Mouse (Mus musculus) lung, embryonic 14.5 days (tissue): ENCODE measurements around the gene Hspa14. TPM values are rescaled to one million over a fixed set of nuclear protein-coding genes. Genes with fewer than 3 reads are reported as not detected.

Experiments used
- ATAC-seq: fragments of 200-750 bp; cut with Nextera tagmentation; 2 replicates; pipeline ENCODE4 v1.8.0; 2017; ENCODE audit warnings: mild to moderate bottlenecking, moderate TSS enrichment, moderate library complexity; ENCODE audit not compliant: insufficient read depth
- DNase-seq: peaks from one replicate; pipeline ENCODE4 v3.0.0-alpha.2; 2015
- H3K27ac ChIP-seq: fragments of 300-500 bp; sonication (generic); 2 replicates; pipeline ENCODE4 v1.5.1; 2014; ENCODE audit warnings: low read depth, mild to moderate bottlenecking, moderate library complexity
- H3K27me3 ChIP-seq: fragments of 300-500 bp; sonication (generic); 2 replicates; pipeline ENCODE4 v1.6.1; 2014; ENCODE audit warnings: low read length, control low read depth; ENCODE audit not compliant: insufficient read depth
- H3K36me3 ChIP-seq: fragments of 300-500 bp; sonication (generic); 2 replicates; pipeline ENCODE4 v1.6.1; 2014; ENCODE audit warnings: control low read depth; ENCODE audit not compliant: insufficient read depth
- H3K4me1 ChIP-seq: fragments of 300-500 bp; sonication (generic); 2 replicates; pipeline ENCODE4 v1.6.1; 2014; ENCODE audit warnings: antibody characterized with exemption, control low read depth; ENCODE audit not compliant: insufficient read depth
- H3K4me2 ChIP-seq: fragments of 300-500 bp; sonication (generic); 2 replicates; pipeline ENCODE4 v1.6.1; 2014; ENCODE audit warnings: mild to moderate bottlenecking
- H3K4me3 ChIP-seq: fragments of 300-500 bp; sonication (generic); 2 replicates; pipeline ENCODE4 v1.5.1; 2014; ENCODE audit warnings: low read depth, low read length
- H3K9ac ChIP-seq: fragments of 300-500 bp; sonication (generic); 2 replicates; pipeline ENCODE4 v1.6.1; 2014
- H3K9me3 ChIP-seq: fragments of 300-500 bp; sonication (generic); 2 replicates; pipeline ENCODE4 v1.6.1; 2016; ENCODE audit warnings: low read depth, low read length, control low read depth
- CTCF ChIP-seq: IDR thresholded peaks from 2 replicates; pipeline ENCODE4 v1.5.1; 2016; ENCODE audit warnings: antibody characterized with exemption, low read depth
- WGBS: fragments of 180-500 bp; shearing (Covaris S2); extraction: QIAGEN DNeasy Blood & Tissue Kit; methylation state at CpG from one replicate; pipeline ENCODE4 v1.1.7; 2014; 5-methylcytosine and 5-hydroxymethylcytosine counted together
- polyA plus RNA-seq: library from polyadenylated mRNA; unstranded; fragments of >200 nt; fragmentation: Nextera tagmentation; extraction: Ambion mirVana; gene quantifications from 2 replicates; pipeline ENCODE4 v1.2.1, GENCODE M21; 2014

Hspa14 gene
- polyA plus RNA-seq, 1 experiment from 2014 or later: 128 TPM

- Histone ChIP-seq H3K36me3 (peaks cover 38% of the 10 kb centered on the region), H3K27ac (peak overlapping the region; percentile 87), H3K27me3 (no peaks in the 10 kb centered on the region), H3K4me1 (no peaks in the 10 kb centered on the region), H3K4me3 (peak overlapping the region; percentile 85), H3K9ac (peak overlapping the region; percentile 90), H3K9me3 (no peaks in the 10 kb centered on the region), H3K4me2 (peak overlapping the region; percentile 88)
- under 1% methylated on average over 15 of the region's 15 CpGs for WGBS
- ATAC-seq (no peak), DNase-seq (peak; percentile 70)
- no peak for TF ChIP-seq CTCF
Measured at GRCm38 (mm10) chr2:3512076-3512475, 538 bp downstream of the Hspa14 start.

GRCm38 (mm10) chr2:3500886-3501285 is 11.7 kb downstream of the Hspa14 start:
- no peak for TF ChIP-seq CTCF
- H3K27ac ChIP-seq: no peak overlapping the region
- no peak for DNase-seq
- no peaks in the 10 kb centered on the region for H3K9me3 ChIP-seq
- H3K9ac ChIP-seq: no peak overlapping the region
- 92% methylated on average over 5 of the region's 5 CpGs for WGBS
- H3K36me3 ChIP-seq: peaks cover 75% of the 10 kb centered on the region
- no peak for ATAC-seq
- no peak overlapping the region for H3K4me3 ChIP-seq
- no peaks in the 10 kb centered on the region for H3K27me3 ChIP-seq
- no peak overlapping the region for H3K4me2 ChIP-seq
- H3K4me1 ChIP-seq: no peaks in the 10 kb centered on the region

- Histone ChIP-seq H3K9me3 (no peaks in the 10 kb centered on the region), H3K4me2 (no peak overlapping the region), H3K27me3 (no peaks in the 10 kb centered on the region), H3K9ac (no peak overlapping the region), H3K4me1 (no peaks in the 10 kb centered on the region), H3K4me3 (no peak overlapping the region), H3K27ac (no peak overlapping the region), H3K36me3 (peaks cover 74% of the 10 kb centered on the region)
- WGBS: 88% methylated on average over 6 of the region's 6 CpGs
- no peak for DNase-seq
- ATAC-seq: no peak
- no peak for TF ChIP-seq CTCF
Measured at GRCm38 (mm10) chr2:3499543-3499942, 13.1 kb downstream of the Hspa14 start.

GRCm38 (mm10) chr2:3493833-3494409 is 18.7 kb downstream of the Hspa14 start:
- Histone ChIP-seq H3K36me3 (peaks cover 80% of the 10 kb centered on the region), H3K9me3 (no peaks in the 10 kb centered on the region), H3K9ac (no peak overlapping the region), H3K4me2 (no peak overlapping the region), H3K4me3 (no peak overlapping the region), H3K4me1 (no peaks in the 10 kb centered on the region), H3K27me3 (no peaks in the 10 kb centered on the region), H3K27ac (no peak overlapping the region)
- TF ChIP-seq CTCF: no peak
- ATAC-seq (no peak), DNase-seq (no peak)
- 79% methylated on average over 3 of the region's 3 CpGs for WGBS

- Histone ChIP-seq H3K9me3 (no peaks in the 10 kb centered on the region), H3K27ac (no peak overlapping the region), H3K4me2 (no peak overlapping the region), H3K36me3 (peaks cover 52% of the 10 kb centered on the region), H3K4me1 (no peaks in the 10 kb centered on the region), H3K9ac (no peak overlapping the region), H3K4me3 (no peak overlapping the region), H3K27me3 (no peaks in the 10 kb centered on the region)
- no peak for ATAC-seq
- no peak for DNase-seq
- 83% methylated on average over 3 of the region's 3 CpGs for WGBS
- TF ChIP-seq CTCF: no peak
Measured at GRCm38 (mm10) chr2:3489816-3490215, 22.8 kb downstream of the Hspa14 start.

GRCm38 (mm10) chr2:3480239-3480638 is 32.4 kb downstream of the Hspa14 start:
- H3K9me3 ChIP-seq: no peaks in the 10 kb centered on the region
- TF ChIP-seq CTCF: no peak
- no peaks in the 10 kb centered on the region for H3K27me3 ChIP-seq
- no peaks in the 10 kb centered on the region for H3K36me3 ChIP-seq
- H3K27ac ChIP-seq: no peak overlapping the region
- WGBS: 78% methylated on average over 3 of the region's 3 CpGs
- no peak overlapping the region for H3K9ac ChIP-seq
- H3K4me2 ChIP-seq: no peak overlapping the region
- DNase-seq (no peak), ATAC-seq (no peak)
- H3K4me3 ChIP-seq: no peak overlapping the region
- peaks cover 4% of the 10 kb centered on the region; the same call in 1 of the 2 replicates for H3K4me1 ChIP-seq

GRCm38 (mm10) chr2:3475746-3476251 is 36.8 kb downstream of the Hspa14 start:
- no peak overlapping the region; the same call in 1 of the 2 replicates for H3K27ac ChIP-seq

More at GRCm38 (mm10) chr2:3475746-3476251, 36.8 kb downstream of the Hspa14 start:
- Histone ChIP-seq H3K9ac (no peak overlapping the region), H3K9me3 (no peaks in the 10 kb centered on the region), H3K4me2 (peak overlapping the region; percentile 74), H3K27me3 (no peaks in the 10 kb centered on the region), H3K4me3 (peak overlapping the region; percentile 64; the same call in 1 of the 2 replicates), H3K4me1 (peaks cover 4% of the 10 kb centered on the region; the same call in 1 of the 2 replicates), H3K36me3 (no peaks in the 10 kb centered on the region)
- ATAC-seq (no peak), DNase-seq (peak; percentile 4)
- WGBS: 55% methylated on average over 3 of the region's 3 CpGs
- TF ChIP-seq CTCF: no peak
